Mouse (Mus musculus) limb, embryonic 11.5 days (tissue): ENCODE results near the gene Endov. TPM values are rescaled to one million over a fixed set of nuclear protein-coding genes. Genes with fewer than 3 reads are reported as not detected.

Experiments used
- ATAC-seq: fragments of 200-750 bp; cut with Nextera tagmentation; 2 replicates; pipeline ENCODE4 v1.8.0; 2017; ENCODE audit warnings: low read depth; ENCODE audit not compliant: insufficient number of reproducible peaks, low FRiP score, low TSS enrichment
- DNase-seq: peaks from one replicate; pipeline ENCODE4 v3.0.0-alpha.2; 2015; ENCODE audit warnings: low spot score
- H3K27ac ChIP-seq: fragments of 300-500 bp; sonication (generic); replicated peaks from 2 replicates; pipeline ENCODE4 v1.5.1; 2014; ENCODE audit warnings: low read depth, mild to moderate bottlenecking, low read length
- H3K27me3 ChIP-seq: fragments of 300-500 bp; sonication (generic); 2 replicates; pipeline ENCODE4 v1.6.1; 2014; ENCODE audit warnings: mild to moderate bottlenecking, low read length, mixed read lengths; ENCODE audit not compliant: control insufficient read depth, insufficient read depth
- H3K36me3 ChIP-seq: fragments of 300-500 bp; sonication (generic); 2 replicates; pipeline ENCODE4 v1.6.1; 2014; ENCODE audit warnings: mild to moderate bottlenecking, low read length, moderate library complexity, mixed read lengths; ENCODE audit not compliant: control insufficient read depth, insufficient read depth
- H3K4me1 ChIP-seq: fragments of 300-500 bp; sonication (generic); 2 replicates; pipeline ENCODE4 v1.6.1; 2014; ENCODE audit warnings: low read length, mixed read lengths; ENCODE audit not compliant: control insufficient read depth, insufficient read depth
- H3K4me2 ChIP-seq: fragments of 300-500 bp; sonication (generic); 2 replicates; pipeline ENCODE4 v1.6.1; 2014; ENCODE audit warnings: low read depth, mild to moderate bottlenecking, moderate library complexity; ENCODE audit not compliant: severe bottlenecking
- H3K4me3 ChIP-seq: fragments of 300-500 bp; sonication (generic); 2 replicates; pipeline ENCODE4 v1.5.1; 2014; ENCODE audit warnings: low read depth, low read length
- H3K9ac ChIP-seq: fragments of 300-500 bp; sonication (generic); 2 replicates; pipeline ENCODE4 v1.6.1; 2014; ENCODE audit warnings: mild to moderate bottlenecking, low read length
- H3K9me3 ChIP-seq: fragments of 300-500 bp; sonication (generic); 2 replicates; pipeline ENCODE4 v1.6.1; 2016; ENCODE audit warnings: low read length; ENCODE audit not compliant: control insufficient read depth
- WGBS: fragments of 180-500 bp; shearing (Covaris S2); extraction: QIAGEN DNeasy Blood & Tissue Kit; methylation state at CpG from one replicate; pipeline ENCODE4 v1.1.7; 2014; 5-methylcytosine and 5-hydroxymethylcytosine counted together
- polyA plus RNA-seq: library from polyadenylated mRNA; unstranded; fragments of >200 nt; fragmentation: Nextera tagmentation; extraction: Ambion mirVana; gene quantifications from 2 replicates; pipeline ENCODE4 v1.2.1, GENCODE M21; 2014

Gene Endov
- 16.5 and 17.8 TPM in 2 replicates for polyA plus RNA-seq

- H3K27me3 ChIP-seq: no peaks in the 10 kb centered on the region
- H3K9ac ChIP-seq: peak within 1 kb of the TSS; percentile 91
- ATAC-seq (peak; percentile 92), DNase-seq (peak; percentile 100)
- H3K36me3 ChIP-seq: no peaks in the 10 kb centered on the region; the same call in 1 of the 2 replicates
- no peaks in the 10 kb centered on the region for H3K9me3 ChIP-seq
- H3K4me2 ChIP-seq: peak within 1 kb of the TSS; percentile 84
- peak within 1 kb of the TSS; percentile 75 for H3K4me3 ChIP-seq
- H3K27ac ChIP-seq: peak within 1 kb of the TSS; percentile 57
- 1% methylated on average over 66 of the region's 66 CpGs for WGBS
- H3K4me1 ChIP-seq: peaks cover 9% of the 10 kb centered on the region; the same call in 1 of the 2 replicates
Measured at GRCm38 (mm10) chr11:119490861-119491689, at the start of gene Endov. Endov (plus strand) TSS chr11:119491347.

- DNase-seq (no peak), ATAC-seq (no peak)
- H3K27me3 ChIP-seq: no peaks in the 10 kb centered on the region
- H3K36me3 ChIP-seq: no peaks in the 10 kb centered on the region
- no peaks in the 10 kb centered on the region for H3K9me3 ChIP-seq
- H3K27ac ChIP-seq: no peak overlapping the region
- H3K4me1 ChIP-seq: no peaks in the 10 kb centered on the region
- H3K4me3 ChIP-seq: no peak overlapping the region
- H3K4me2 ChIP-seq: no peak overlapping the region
- 94% methylated on average over 8 of the region's 8 CpGs for WGBS
- no peak overlapping the region for H3K9ac ChIP-seq
Measured at GRCm38 (mm10) chr11:119442199-119442598, 48.9 kb upstream of the Endov start.

GRCm38 (mm10) chr11:119443442-119443841 lies 47.7 kb upstream of the Endov start:
- Histone ChIP-seq H3K9ac (no peak overlapping the region), H3K4me2 (no peak overlapping the region), H3K9me3 (no peaks in the 10 kb centered on the region), H3K36me3 (no peaks in the 10 kb centered on the region), H3K27me3 (no peaks in the 10 kb centered on the region), H3K4me1 (no peaks in the 10 kb centered on the region), H3K4me3 (no peak overlapping the region), H3K27ac (no peak overlapping the region)
- DNase-seq (no peak), ATAC-seq (no peak)
- 92% methylated on average over 9 of the region's 9 CpGs for WGBS

- Histone ChIP-seq H3K4me3 (no peak overlapping the region), H3K4me2 (no peak overlapping the region), H3K9me3 (no peaks in the 10 kb centered on the region), H3K27me3 (no peaks in the 10 kb centered on the region), H3K4me1 (no peaks in the 10 kb centered on the region), H3K9ac (no peak overlapping the region), H3K27ac (no peak overlapping the region), H3K36me3 (peaks cover 4% of the 10 kb centered on the region; the same call in 1 of the 2 replicates)
- ATAC-seq (no peak), DNase-seq (no peak)
- WGBS: 90% methylated on average over 4 of the region's 4 CpGs
Measured at GRCm38 (mm10) chr11:119456097-119456496, 35.0 kb upstream of the Endov start.

GRCm38 (mm10) chr11:119477876-119478275 lies 13.3 kb upstream of the Endov start:
- 97% methylated on average over 4 of the region's 4 CpGs for WGBS
- H3K36me3 ChIP-seq: peaks cover 4% of the 10 kb centered on the region; the same call in 1 of the 2 replicates

GRCm38 (mm10) chr11:119491690-119492087 lies 542 bp downstream of the Endov start:
- peak overlapping the region; percentile 57; the same call in 1 of the 2 replicates for H3K27ac ChIP-seq
- DNase-seq: no peak
- H3K4me1 ChIP-seq: peaks cover 9% of the 10 kb centered on the region; the same call in 1 of the 2 replicates
- 6% methylated on average over 27 of the region's 27 CpGs for WGBS
- H3K36me3 ChIP-seq: no peaks in the 10 kb centered on the region; the same call in 1 of the 2 replicates
- peak overlapping the region; percentile 75 for H3K4me3 ChIP-seq
- H3K4me2 ChIP-seq: peak overlapping the region; percentile 84
- no peaks in the 10 kb centered on the region for H3K27me3 ChIP-seq
- H3K9ac ChIP-seq: peak overlapping the region; percentile 91
- no peaks in the 10 kb centered on the region for H3K9me3 ChIP-seq
- 0 out of 2 replicates have a peak, but pooled peaks have one; percentile 18 for ATAC-seq

More at GRCm38 (mm10) chr11:119477876-119478275, 13.3 kb upstream of the Endov start:
- Histone ChIP-seq H3K9me3 (no peaks in the 10 kb centered on the region), H3K27ac (no peak overlapping the region), H3K4me3 (no peak overlapping the region), H3K4me2 (no peak overlapping the region), H3K27me3 (no peaks in the 10 kb centered on the region), H3K9ac (no peak overlapping the region), H3K4me1 (no peaks in the 10 kb centered on the region)
- no peak for DNase-seq
- no peak for ATAC-seq

GRCm38 (mm10) chr11:119492830-119493229 lies 1.7 kb downstream of the Endov start:
- Histone ChIP-seq H3K9ac (no peak overlapping the region), H3K27ac (no peak overlapping the region), H3K4me1 (peaks cover 9% of the 10 kb centered on the region; the same call in 1 of the 2 replicates), H3K4me3 (no peak overlapping the region; the same call in 1 of the 2 replicates), H3K36me3 (no peaks in the 10 kb centered on the region; the same call in 1 of the 2 replicates), H3K4me2 (0 out of 2 replicates have a peak overlapping the region, but pooled peaks have one; percentile 84), H3K27me3 (no peaks in the 10 kb centered on the region), H3K9me3 (no peaks in the 10 kb centered on the region)
- 94% methylated on average over 6 of the region's 6 CpGs for WGBS
- DNase-seq (no peak), ATAC-seq (no peak)

- no peak overlapping the region for H3K4me3 ChIP-seq
- no peak overlapping the region for H3K4me2 ChIP-seq
- H3K4me1 ChIP-seq: peaks cover 9% of the 10 kb centered on the region; the same call in 1 of the 2 replicates
- no peaks in the 10 kb centered on the region for H3K27me3 ChIP-seq
- DNase-seq (no peak), ATAC-seq (no peak)
- H3K9ac ChIP-seq: no peak overlapping the region
- no peaks in the 10 kb centered on the region for H3K9me3 ChIP-seq
- 88% methylated on average over 4 of the region's 4 CpGs for WGBS
- no peaks in the 10 kb centered on the region; the same call in 1 of the 2 replicates for H3K36me3 ChIP-seq
- no peak overlapping the region for H3K27ac ChIP-seq
Measured at GRCm38 (mm10) chr11:119493516-119493915, 2.4 kb downstream of the Endov start.
